Mouse (Mus musculus) embryonic fibroblast, embryonic 13.5 days (primary cell): ENCODE results near the gene Olfr455.

Experiments
- CTCF ChIP-seq: IDR thresholded peaks from 2 replicates; pipeline ENCODE4 v1.5.1; 2011; ENCODE audit warnings: mild to moderate bottlenecking, control low read depth, low read length, moderate library complexity, borderline replicate concordance; ENCODE audit not compliant: insufficient read depth
- POLR2A ChIP-seq: IDR thresholded peaks from 2 replicates; pipeline ENCODE4 v1.6.1; 2011; ENCODE audit warnings: low read depth, mild to moderate bottlenecking, control low read depth, low read length, moderate library complexity

DNA sequence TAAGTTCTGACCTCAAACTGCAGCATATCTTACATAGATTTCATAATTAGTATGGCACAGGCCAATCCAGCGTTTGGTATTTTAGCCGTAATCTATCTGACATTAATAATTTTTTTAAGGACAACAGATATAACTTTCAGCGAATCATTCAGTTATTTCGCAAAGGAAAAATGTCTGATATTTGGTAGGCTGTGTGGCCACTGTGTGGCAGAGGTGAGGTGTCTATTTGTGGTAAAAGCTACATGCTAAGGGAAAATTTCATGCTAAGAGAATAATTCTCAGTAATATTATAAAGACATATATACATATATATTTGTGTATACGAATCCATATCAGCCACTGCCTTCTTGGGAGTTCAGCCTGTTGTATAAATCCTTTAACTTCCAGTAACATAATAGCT, 39.2 kb upstream of the Olfr455 start:
- TF ChIP-seq CTCF (no peak), POLR2A (no peak)
